Mouse (Mus musculus): ENCODE measurements at regions not wholly inside any gene's neighbourhood (a gene's known extent, or its start where the extent isn't known, plus 50 kb on each side); places are given as distances from the start of the nearest gene placed in this dataset.

DNA sequence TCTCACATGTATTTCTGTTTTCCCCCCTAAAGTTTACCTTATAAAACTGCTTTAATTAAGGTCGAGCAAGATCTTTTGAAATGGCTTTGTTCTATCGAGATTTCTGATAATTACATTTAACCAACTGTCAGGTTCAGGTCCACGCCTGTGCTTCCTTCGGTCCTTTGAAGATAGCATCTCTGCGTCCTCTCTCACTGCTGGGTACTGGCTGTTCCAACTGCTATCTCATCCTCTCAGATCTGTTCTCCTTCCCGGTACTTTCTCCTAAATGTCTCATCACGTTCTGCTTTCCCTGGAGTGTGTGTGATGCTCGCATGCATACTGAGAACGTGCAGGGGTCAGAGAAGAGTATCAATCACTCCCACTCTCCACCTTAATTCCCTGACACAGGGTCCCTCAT lies 125.8 kb upstream of the A230072I06Rik start:
- no peak for DNase-seq

DNA sequence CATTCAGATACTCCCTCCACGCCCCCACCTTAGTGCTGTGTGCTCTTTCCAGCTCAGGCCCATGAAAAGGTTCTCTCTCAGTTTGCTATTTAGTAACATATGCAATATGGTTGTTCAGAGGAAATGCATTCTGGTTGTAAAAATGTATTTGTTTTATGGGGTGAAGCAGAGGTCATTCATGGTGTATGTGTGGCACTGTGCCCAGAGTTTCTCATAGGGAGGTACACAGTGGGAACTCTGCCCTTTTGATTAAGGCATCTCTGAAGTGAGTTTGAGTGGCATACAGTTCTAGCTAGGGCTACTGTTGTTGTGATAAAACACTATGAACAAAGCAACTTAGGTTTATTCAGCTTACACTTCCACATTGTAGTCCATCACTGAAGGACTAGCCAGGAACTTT lies 121.7 kb upstream of the A230072I06Rik start:
- DNase-seq = no peak

GRCm38 (mm10) chr8:12158188-12158587 lies 120.4 kb upstream of the A230072I06Rik start:
- no peak for DNase-seq

GRCm38 (mm10) chr8:12162921-12163705 lies 115.5 kb upstream of the A230072I06Rik start:
- peak; percentile 4 to 8 for DNase-seq

DNA sequence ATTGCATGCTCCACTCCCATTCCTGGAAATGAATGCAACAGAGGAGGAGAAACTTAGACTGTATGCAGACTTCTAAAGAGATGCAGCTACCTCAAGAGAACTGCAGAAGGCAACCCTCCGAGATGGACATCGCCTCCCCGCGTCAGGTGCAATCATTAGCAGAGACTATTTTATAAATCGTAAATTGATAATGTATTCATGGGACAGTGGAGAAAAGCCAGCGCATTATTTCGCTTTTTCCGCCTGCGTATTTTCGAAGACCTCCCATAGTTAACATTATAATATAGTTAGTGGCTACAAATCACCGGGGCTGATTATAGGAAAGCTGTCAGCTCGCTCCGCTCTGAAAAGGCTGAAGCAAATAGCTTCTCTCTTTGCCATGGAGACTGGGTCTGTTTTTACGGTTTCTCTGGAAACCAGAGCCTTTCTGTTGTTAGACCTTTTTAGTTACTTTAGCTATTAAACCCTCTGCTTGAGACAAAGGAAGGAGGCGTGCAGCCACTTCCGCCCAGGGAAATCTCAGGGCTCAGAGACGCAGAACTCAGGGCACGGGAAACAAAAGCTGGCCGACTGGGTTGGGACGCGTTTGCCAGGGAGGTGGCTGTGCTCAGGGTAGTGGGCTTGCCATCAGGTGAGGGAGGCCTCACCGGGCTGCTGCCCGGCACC lies 113.0 kb upstream of the A230072I06Rik start:
- DNase-seq = no peak

DNA sequence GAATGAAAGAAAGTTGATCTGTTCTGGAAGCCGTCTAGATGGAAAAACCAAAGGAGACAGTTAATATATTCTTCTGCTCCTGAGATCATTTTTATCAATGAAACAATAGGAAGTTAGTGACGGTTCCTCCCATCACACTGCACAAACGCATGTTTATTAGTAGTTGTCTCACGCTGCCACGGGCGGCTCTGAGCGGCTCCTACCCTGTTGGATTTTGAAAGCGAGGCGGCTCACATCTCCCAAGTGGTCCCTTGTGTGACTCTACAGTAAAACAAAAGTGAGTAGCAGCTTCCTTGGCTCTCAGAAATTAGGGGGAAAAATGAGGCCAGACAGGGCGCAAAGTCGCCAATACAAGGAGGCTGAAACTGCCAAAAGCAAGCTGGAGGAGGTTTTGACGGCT lies 106.8 kb upstream of the A230072I06Rik start:
- DNase-seq = no peak

DNA sequence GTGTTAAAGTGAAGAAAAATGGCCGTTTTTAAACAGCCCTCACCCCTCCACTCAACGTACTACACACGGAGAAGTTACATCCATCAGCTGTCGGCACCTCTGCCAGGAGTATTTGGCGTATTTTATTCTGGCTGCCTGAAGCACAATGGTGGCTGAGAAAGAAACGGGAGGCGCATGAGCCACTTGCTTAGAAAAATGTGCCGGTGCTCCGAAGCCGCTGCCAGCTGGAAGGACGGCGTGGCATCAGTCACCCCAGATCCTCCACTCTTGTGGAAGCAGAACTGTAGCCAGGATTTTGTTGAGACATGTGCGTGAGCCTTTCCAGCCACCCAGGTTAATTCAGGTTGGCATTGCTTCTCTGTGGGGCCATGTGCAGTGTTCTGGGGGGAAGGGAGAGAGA lies 103.1 kb upstream of the A230072I06Rik start:
- no peak for DNase-seq

DNA sequence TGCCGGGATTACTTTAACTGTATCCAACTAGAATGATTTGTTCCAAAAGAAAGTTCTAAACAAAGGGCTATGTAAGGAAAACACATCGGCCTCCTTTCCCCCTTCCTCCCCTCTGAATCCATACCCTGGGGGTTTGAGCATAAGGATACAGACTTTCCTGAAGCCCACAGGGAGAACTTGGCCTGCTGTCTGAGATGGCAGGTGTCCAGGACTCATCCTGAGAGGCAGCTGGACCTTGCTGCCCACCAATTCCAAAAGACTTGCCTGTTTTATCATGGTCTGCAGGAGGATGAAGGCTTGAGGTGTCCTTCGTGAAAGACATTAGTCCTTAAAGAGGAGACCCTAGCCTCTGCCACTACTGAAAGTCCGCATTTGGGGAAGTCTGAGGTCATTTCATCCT lies 94.0 kb upstream of the A230072I06Rik start:
- no peak for DNase-seq

DNA sequence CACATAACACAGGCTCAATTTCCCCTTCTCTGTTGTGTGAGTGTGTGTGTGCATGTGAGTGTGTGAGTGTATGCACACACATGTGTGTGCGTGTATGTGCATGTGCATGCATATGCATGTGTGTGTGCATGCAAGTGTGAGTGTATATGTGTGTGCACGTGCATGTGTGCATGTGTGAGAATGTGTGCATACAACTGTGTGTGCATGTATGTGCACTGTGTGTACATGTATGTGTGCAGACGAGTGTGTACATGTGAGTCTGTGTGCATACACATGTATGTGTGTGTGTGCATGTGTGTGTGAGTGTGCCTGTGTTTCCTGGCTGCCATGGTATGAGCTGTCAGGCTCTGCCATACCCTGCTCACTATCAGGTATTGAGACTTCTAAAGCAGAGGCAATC lies 91.3 kb upstream of the A230072I06Rik start:
- no peak for DNase-seq

GRCm38 (mm10) chr8:12188451-12188850 lies 90.2 kb upstream of the A230072I06Rik start:
- DNase-seq = no peak

GRCm38 (mm10) chr8:12188960-12189359 lies 89.7 kb upstream of the A230072I06Rik start:
- DNase-seq = no peak

DNA sequence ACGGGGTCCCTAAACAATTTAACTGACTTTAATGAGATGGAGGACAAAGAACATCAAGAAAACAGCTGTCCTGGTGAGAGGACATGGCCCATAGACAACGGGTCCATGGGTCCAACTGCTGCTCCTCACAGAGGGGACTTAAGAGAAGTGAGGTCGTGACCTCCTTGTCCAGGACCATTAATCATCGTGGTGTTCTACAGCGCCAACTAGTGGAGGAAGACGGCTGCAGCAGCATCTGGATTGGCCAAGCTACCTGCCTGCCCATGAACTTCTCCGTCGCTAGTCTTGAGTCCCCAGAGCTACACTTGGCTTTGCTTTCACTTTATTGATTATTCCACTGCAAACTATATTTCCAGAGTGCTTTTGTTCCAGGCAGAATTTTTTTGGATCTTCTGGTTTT lies 86.6 kb upstream of the A230072I06Rik start:
- no peak for DNase-seq

DNA sequence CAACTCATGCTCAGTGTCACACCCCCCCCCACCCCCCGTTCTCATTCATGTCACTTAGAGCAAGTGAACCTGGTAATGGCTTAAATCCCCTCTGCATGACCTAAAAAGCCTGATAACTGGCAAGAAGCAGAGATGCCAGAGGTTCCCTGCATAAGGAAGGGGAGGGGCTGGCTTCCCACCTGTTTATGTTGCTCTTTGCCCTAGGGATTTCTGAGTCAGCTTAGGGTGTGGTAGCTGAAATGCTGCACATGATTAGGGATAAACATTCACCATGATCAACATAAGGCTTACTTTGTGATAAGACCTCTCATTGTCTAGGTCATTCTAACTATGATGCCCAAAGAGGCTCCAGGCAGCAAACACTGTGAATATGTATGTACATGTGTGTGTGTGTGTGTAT lies 72.7 kb upstream of the A230072I06Rik start:
- DNase-seq = no peak

DNA sequence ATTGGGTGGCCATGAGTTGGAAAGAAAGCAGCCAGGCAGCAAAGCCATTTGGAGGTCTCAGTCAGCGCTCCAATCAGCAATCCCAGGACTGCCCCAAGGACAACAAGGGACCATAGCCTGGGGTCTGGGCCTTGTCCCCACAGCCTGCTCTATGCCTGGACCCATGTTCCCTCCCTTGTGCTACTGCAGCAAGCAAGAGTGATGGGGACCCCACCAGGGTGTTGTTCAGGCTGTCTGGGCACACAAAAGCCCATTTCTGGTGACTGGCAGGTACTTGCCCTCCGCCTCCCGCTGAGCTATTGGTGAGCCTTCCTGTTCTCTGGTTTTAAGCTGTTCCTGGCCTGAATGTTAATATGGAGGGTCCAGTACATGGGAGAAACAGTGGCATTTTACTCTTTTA lies 71.2 kb upstream of the A230072I06Rik start:
- no peak for DNase-seq

DNA sequence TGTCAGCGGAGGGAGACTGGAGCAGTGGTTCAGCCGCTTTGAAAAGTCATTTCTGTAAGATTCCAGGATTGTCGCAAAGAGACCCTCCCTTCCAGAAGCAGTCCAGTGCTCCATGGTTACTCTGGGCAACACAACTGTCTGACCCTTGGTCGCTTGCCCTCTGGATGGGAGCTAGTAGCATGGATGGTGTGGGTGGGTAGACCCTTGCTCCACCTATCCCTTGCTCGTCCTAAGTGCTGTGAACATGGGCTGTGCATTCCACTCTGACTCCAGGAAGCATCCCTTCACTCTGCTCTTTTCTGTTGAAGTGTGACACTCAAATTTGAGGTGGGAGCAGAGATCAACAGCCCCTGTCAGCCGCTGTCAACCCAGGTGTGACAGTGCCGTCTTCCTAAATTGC lies 64.8 kb upstream of the A230072I06Rik start:
- no peak for DNase-seq

DNA sequence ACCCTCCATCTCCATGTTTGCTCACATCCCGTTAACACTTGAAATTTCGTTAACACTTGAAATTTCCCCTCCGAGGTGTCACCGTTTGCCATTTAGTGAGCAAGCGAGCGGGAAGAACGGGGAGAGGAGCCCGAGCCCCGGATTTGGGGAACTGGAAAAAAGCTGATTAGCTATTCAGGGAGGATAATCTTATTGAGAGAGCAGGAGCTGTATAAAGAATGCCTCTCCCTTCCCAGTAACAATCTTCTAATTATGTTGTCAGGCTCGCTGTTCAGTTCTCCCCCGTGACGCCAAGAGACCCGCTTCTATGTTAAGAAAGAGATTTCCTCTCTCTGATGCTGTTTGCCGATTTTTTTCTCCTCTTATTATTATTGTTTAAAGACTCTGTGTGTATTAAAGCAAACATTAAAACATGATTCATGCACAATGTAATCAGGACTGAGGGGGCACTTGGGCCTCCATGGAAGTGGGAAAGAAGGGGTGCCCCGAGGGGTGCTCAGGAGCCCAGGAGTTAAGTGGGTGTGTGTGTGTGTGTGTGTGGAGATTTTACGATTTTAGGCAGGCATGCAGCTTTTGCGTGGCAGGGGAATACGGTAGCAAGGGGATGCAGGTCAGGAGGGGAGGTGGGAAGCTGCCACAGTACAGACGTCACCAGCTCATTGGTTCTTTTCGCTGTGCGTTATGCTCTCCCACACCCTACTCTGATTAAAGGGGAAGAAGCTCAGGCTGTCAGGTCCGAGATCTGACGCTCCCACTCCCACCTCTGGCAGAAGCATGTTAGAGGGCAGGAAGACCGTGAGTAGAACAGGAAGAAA lies 64.2 kb upstream of the A230072I06Rik start:
- no peak for DNase-seq

DNA sequence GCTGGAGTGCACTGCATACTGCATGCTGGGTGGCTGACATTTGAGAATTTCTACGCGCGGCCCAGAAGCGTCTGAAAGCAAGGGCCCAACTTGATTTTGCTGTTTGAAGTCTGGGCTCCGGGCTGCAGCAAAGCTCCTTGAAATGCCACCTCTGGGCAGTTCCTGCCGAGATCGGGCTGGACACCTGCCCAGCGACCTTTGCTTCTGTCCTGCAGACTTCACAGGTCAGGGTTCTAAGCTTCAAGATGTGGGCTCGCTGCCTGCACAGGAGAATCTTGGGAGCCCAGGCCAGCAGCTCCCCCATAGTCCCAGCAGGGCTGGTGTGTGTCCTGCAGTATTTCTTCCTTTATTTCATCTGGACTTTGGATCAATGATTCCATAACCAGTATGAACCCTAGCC lies 57.1 kb upstream of the A230072I06Rik start:
- DNase-seq = no peak

- no peak for DNase-seq
These were observed 55.2 kb upstream of the A230072I06Rik start for GRCm38 (mm10) chr8:12223376-12223775.
